Mouse (Mus musculus): ENCODE results near the gene H2afj.
A peak's percentile ranks its signal among the peaks of the same experiment; 100 is the strongest.
"Not testable (repeated sequence)": the region's sequence is repeated elsewhere in the genome, so short reads cannot be mapped to it uniquely, and the experiment has no call there.

H2afj gene

GRCm38 (mm10) chr6:136808014-136808417, at the start of gene H2afj:
TSS of gene H2afj (plus strand) at chr6:136808244.
- peak; percentile 96 to 97 for DNase-seq

- no peak for DNase-seq
These were observed 44.1 kb upstream of the H2afj start for GRCm38 (mm10) chr6:136763912-136764311.

DNA sequence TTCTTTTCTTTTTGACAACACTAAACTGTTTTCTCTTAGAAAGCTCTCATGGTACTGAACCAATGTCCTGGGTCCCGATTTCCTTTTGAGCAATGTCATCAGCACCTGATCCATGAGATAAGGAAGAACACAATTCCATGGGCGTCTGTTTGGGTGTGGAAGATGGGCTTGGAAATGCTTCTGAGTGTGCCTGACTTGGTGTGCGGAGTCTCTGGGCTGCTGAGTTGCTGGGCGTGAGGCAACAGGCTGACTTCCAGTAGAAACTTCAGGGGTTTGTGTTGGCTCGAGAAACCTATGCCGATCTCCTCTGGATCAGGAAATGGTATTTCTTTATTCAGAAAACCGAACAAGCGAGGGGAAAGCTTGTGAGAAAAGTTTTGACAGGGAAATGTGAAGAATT, 38.9 kb upstream of the H2afj start:
- DNase-seq = no peak

DNA sequence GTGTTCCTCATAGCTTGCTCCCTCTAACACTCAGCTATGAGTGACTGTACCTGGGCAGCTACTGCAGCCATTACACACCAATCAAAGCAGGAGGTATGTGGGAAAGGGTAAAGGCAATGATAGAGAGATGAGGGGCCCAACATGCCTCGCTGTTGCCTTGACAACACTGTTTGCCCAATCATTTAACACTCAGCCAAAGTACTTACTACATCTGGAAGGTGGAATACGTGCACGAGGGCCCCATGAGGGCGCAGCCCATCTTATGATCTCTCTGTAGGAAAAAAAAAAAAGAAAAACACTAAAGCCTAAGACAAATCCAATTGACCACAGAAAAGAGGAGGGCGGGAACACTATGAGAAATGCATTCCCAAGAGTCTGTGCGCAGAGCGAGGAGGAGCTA, 38.2 kb upstream of the H2afj start:
- DNase-seq = no peak

DNA sequence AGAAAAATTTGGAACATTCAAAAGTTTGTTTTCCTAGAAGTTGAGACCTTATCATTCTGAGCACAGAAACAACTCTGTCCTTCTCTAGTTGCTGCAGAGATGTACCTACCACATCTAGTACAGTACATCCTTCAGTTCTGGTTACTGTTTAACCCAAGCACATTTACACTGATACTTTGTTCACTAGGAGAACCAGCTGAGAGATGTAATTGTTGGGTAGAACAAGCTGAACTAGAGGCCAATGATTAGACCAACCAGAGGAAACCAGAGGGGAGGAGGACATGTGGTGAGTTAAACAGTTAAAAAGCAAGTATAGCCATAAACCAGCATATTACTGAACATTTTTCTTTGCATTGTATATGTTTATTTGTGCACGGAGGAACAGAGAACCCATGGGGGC, 31.7 kb upstream of the H2afj start:
- no peak for DNase-seq

GRCm38 (mm10) chr6:136781377-136781986, 26.6 kb upstream of the H2afj start, which contains the start of gene Gucy2c:
TSS of gene Gucy2c (minus strand) at chr6:136781765.
- no peak for DNase-seq

DNA sequence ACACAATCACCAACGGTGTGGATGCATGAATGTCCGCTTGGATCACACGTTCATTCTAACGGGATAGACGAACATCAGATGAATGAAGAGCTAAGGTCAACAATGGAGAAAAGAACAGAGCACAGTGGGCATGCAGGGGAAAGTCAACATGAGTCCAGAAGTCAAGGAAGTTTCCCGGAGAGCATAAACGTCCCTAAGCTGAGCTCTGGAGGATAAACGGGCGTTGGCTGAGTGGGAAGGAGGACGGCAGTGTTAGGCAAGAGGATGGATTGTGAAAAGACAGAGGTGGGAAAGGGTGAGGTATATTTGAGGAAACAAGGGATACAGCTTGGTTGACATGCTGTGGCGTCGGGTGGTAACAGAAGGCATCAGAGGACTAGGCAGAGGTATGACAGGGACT, 25.9 kb upstream of the H2afj start:
- no peak for DNase-seq

- DNase-seq = no peak
These were observed 25.3 kb upstream of the H2afj start for GRCm38 (mm10) chr6:136782761-136783160.

DNA sequence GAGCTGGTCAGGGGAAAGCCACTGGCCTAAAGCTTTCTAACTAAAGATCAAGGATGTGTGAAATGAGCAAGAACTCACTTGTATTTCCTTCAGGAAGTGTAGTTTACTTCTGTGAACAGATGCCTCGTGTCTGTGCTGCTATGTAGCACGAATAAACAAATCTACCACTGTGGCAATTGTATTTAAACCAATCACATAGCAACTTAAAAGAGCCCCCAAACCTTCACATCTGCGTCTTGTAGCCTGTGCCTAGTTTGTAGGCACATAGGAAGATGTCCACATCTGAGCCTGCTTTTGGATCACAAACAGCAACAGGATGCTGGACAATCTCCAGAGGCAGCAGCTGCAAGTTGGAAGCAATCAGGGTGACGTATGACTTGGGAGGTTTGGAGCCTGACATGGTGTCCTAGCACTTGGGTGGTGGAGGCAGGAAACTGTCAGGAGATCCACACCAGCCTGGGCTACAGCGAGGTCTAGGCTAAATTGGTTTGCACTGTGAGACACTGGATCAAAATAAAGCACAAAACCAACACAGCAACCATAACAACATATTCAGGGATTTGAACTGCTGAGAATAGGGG, 18.6 kb upstream of the H2afj start:
- no peak for DNase-seq

DNA sequence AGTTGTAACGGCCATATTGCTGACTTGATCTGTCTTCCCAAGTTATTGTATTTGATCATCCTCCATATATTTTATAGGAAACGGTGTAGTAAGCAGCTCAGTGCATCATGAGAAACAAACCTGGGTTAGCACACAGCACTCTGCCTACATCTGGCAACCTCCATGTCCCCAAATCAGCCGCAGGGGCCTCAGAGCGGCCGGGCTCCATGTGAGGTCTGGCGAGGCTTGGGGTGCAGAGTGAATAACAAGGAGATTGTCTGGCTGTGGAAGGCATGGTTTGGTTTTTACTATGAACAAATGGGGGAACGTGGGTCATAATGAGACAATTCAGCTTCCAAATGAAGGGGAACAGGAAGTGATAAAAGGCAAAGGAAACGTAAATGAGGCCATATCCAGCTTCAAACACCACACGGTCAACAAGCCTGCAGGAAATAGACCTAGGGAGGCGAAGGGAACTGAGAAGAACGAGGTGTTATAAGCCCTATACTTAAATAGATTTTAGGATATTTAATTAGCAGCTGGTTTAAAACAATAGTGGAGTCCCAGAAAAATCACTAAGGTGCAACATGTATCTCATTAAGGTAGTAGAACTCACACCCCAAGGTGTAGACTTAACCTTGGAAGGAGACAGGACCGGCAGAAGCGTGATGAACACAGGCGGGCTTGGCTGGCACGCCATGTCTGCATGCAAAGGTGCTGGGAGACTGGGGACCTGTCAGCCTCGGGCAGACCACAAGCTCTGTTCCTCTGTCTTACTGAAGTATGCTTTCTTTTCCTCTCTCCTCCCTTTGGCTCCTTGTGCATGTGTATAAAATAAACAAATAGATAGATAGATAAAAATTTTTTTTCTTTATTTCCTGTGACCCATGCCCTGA, 14.9 kb upstream of the H2afj start:
- DNase-seq = no peak

DNA sequence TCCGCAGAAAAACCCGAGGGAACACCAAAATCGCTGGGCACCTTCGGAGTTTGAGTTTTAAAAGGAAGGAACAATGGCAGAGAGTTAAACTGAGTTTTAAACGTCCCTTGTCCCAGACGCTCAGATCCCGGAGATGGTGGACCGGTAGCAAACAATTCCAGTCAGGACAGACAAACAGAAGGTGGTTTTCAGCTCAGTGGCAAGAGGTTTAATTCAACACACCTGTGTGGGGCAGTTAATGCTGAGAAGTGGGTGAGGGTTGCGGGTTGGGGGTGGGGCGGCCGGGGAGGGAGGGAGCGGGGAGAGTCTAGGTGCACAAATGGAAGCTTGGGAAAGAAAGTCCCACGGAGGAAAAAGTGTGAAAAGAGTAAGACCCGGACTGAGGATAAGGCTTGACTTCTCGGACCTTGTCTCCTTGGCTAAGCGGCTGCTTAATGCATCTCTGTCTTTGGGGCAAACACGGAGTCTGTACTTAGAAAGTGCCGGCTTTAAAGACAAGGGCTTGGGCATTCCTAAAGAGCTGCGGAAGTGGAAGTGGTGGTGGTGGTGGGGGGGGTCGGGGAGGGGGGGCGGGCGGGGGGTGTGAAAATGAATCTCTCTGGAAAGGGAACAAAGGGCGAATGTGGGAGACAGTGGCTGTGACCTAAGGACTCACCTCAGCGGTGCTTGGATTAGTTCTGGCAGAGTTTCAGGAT, 14.1 kb upstream of the H2afj start:
- DNase-seq = no peak

DNA sequence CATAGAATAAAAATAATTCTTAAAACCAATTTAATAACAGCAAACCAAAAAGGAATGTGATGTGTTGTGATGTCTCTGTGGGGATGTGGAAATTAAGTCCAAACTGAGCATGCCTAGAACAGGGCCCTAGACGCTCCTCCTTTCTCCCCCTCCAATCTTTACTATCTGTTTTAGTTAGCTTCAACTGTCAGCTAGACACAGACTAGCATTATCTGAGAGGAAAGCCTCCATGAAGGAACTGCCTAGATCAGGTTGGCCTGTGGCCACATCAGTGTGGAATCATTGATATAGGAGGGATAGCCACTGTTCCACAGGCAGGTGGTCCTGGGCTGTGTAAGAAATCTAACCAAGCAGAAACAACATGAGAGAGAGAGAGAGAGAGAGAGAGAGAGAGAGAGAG, 12.9 kb upstream of the H2afj start:
- DNase-seq = no peak

GRCm38 (mm10) chr6:136795850-136796249, 12.2 kb upstream of the H2afj start:
- no peak for DNase-seq

GRCm38 (mm10) chr6:136797874-136798693, 10.0 kb upstream of the H2afj start:
- not testable (repeated sequence) for DNase-seq

- DNase-seq = no peak
These were observed 7.3 kb upstream of the H2afj start for GRCm38 (mm10) chr6:136800710-136801109.

GRCm38 (mm10) chr6:136801274-136801673, 6.8 kb upstream of the H2afj start:
- DNase-seq = no peak

DNA sequence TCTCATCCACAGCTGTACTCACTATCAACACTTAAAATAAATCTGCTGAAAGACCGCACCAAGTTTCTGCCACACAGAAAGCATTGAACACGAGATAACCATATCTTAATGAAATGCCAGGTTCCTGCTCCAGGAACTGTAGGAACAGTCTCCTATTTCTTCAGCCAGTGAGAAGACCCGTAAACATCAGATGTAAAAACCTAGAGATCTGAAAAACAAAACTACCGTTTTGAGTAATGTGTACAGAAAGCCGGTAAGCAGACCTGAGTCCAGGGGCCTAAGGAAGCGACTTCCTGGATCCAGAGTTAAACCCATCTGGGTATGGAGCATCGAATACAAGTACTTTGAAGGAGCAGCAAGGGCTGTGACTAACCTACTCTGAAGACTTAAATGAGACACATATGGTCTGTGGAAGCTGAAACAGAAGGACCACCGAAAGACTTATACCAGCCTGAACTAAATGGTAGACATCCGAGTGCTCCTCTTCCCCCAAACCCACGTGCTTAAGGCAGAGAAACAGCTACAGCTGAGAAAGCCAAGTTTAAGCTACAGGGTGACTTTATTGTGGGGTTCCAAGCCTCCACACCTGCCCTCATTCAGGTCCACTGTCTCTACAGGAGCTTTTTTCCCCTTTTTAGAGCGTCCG, 4.8 kb upstream of the H2afj start:
- DNase-seq = no peak

- peak; percentile 90 to 98 for DNase-seq
These were observed 4.1 kb upstream of the H2afj start, which contains the start of gene Hist4h4 for GRCm38 (mm10) chr6:136803739-136804633. TSS of gene Hist4h4 (minus strand) at chr6:136804415.

DNA sequence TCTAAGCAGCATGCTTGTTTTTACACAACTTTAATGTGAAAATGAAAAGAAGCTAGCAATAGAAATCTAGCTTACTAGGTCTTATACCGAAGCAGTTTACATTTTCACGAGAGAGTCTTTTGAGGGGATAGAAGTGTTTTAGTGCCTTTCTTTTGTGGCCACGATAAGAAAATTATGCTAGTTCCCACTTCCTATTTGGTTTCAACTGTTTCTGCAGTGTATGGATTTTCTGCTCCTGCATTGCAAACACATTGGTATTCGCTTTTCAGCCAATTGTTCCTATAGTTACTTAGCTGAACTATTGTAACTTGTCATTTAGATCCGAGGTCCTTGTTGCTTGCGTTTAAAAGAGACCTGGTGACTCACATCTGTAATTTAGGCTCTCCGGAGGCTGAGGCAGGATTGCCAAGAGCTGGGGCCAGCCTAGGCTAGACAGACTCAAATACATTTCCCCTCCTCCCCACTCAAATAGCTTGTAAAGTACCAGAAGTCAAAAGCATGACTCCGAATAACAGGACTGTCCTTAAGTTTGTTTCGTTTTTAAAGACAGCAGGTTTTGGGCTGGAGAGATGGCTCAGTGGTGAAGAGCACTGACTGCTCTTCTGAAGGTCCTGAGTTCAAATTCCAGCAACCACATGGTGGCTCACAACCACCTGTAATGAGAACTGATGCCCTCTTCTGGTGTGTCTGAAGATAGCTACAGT, 3.2 kb upstream of the H2afj start:
- DNase-seq = no peak

GRCm38 (mm10) chr6:136805409-136805775, 2.7 kb upstream of the H2afj start:
- DNase-seq = no peak
